Mouse (Mus musculus): ENCODE results near the gene Ager. TPM values are rescaled to one million over a fixed set of nuclear protein-coding genes. Genes with fewer than 3 reads are reported as not detected.

The Ager gene
- polyA plus RNA-seq, 1 experiment from 2014 or later, result 1.8 TPM

DNA sequence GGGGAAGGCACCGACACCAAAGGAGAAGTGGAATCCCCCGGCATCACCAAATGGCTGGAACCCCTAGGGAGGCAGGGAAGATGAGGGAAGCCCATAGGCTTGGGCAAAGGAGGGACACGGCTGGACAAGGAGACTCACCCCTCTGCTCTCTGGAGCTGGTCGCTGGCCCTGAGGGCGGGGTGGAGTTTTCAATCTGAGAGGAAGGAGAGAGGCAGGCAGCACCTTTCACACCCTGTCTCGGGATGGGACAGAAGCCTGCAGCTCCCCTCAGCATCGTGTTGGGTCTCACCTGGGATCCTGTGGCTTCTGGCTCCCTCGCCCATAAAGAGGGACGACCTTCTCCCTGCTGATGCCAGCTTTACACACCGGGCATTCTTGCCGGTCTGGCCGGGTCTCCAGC is 4.1 kb downstream of the Ager start:
- no peak overlapping the region for H3K27ac ChIP-seq (replicated peaks)
- no peak for ATAC-seq (ENCODE audit: low FRiP score, low TSS enrichment)
- WGBS, result 75% methylated on average over 12 of the region's 12 CpGs
- no peak overlapping the region for H3K4me2 ChIP-seq (replicated peaks; ENCODE audit: low read depth)
- peaks cover 8% of the 10 kb centered on the region for H3K36me3 ChIP-seq (ENCODE audit: control insufficient read depth, insufficient read depth, low read length)
- H3K9ac ChIP-seq (ENCODE audit: low read length), result no peak overlapping the region
- 0 out of 2 replicates have a peak, but pooled peaks cover 3% of the 10 kb centered on the region for H3K4me1 ChIP-seq (replicated peaks; ENCODE audit: control insufficient read depth, insufficient read depth)
- no peaks in the 10 kb centered on the region for H3K9me3 ChIP-seq (ENCODE audit: control insufficient read depth, low read length)
- DNase-seq (ENCODE audit: low spot score), result no peak
- H3K4me3 ChIP-seq (ENCODE audit: low read depth, low read length), result no peak overlapping the region
- no peaks in the 10 kb centered on the region for H3K27me3 ChIP-seq (ENCODE audit: control insufficient read depth, insufficient read depth, low read length)
- TF ChIP-seq CTCF (IDR thresholded peaks at IDR 0.05; ENCODE audit: low read depth) (no peak), EP300 (optimal IDR thresholded peaks at IDR 0.05) (no peak)

DNA sequence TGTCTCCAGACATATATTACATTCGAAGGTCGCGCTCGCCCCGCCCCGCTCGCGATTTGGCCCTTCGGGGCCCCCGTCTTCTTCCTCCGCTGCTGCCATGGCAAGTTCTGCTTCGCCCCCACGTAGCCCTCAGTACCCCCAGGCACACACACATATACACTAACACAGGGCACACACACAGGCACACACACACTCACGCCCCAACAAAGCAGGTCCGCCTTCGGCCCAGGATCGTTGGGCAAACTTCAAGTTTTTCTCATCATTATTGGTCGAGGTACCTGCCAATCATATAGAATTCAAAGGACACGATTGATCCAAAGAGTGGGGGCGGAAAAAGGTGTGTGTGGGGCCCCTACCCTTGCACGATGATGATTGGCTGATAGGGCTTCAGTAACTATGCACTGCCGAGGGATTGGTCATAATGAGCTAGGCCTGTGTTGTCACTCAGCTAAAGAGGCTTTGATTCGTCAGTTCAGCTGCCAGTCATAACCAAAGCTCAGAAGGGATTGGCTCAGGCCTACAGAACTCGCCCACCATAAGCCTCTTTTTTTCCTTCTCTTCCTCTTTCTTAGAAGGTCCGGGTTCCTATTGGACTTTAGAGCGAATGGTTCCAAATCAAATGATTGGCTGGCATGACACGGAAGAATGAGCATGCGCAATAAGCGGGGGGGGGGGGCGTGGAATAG is 5.9 kb downstream of the Ager start, which contains the start of gene Rnf5:
Rnf5 (minus strand) TSS at position 316 of the 686 bp plus-strand sequence.
- Histone ChIP-seq H3K27ac (replicated peaks) (peak within 1 kb of the TSS; percentile 93), H3K36me3 (ENCODE audit: control insufficient read depth, insufficient read depth, low read length) (peaks cover 8% of the 10 kb centered on the region), H3K27me3 (ENCODE audit: control insufficient read depth, insufficient read depth, low read length) (no peaks in the 10 kb centered on the region), H3K4me3 (ENCODE audit: low read depth, low read length) (peak within 1 kb of the TSS; percentile 62), H3K9me3 (ENCODE audit: control insufficient read depth, low read length) (no peaks in the 10 kb centered on the region), H3K4me2 (replicated peaks; ENCODE audit: low read depth) (peak within 1 kb of the TSS; percentile 88), H3K4me1 (replicated peaks; ENCODE audit: control insufficient read depth, insufficient read depth) (0 out of 2 replicates have a peak, but pooled peaks cover 3% of the 10 kb centered on the region), H3K9ac (ENCODE audit: low read length) (peak within 1 kb of the TSS; percentile 66)
- TF ChIP-seq EP300 (optimal IDR thresholded peaks at IDR 0.05) (peak; percentile 97), CTCF (IDR thresholded peaks at IDR 0.05; ENCODE audit: low read depth) (no peak)
- WGBS, result under 1% methylated on average over 30 of the region's 30 CpGs
- ATAC-seq (ENCODE audit: low FRiP score, low TSS enrichment) (peak; percentile 93), DNase-seq (ENCODE audit: low spot score) (peak; percentile 99)

DNA sequence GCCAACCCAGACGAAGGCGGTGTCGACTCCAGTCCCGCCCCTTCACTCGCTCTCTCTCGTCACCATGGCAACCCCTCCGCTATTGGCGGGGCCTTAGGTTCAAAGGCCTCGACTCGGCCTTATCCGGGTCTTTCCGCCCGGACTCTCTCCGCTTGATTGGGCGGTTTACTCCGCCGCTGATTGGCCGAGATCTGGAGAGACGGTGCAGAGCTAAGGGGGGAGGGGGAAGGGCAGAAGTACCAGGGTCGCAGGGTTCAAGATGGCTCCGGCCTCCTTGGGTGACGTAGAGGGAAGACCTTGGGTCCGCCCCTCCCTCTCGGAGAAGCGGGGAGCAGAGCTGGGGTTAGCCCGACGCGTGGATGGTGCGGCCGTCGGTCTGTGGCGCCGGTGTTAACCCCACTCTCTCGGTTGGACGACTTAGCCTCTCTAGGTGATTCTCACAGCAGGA is 6.4 kb downstream of the Ager start, which contains the start of gene Agpat1:
Agpat1 (plus strand) TSS at position 202 of the 448 bp plus-strand sequence.
- under 1% methylated on average over 35 of the region's 35 CpGs for WGBS
- Histone ChIP-seq H3K27ac (replicated peaks) (peak within 1 kb of the TSS; percentile 93), H3K4me3 (ENCODE audit: low read depth, low read length) (peak within 1 kb of the TSS; percentile 89), H3K36me3 (ENCODE audit: control insufficient read depth, insufficient read depth, low read length) (peaks cover 8% of the 10 kb centered on the region), H3K4me2 (replicated peaks; ENCODE audit: low read depth) (peak within 1 kb of the TSS; percentile 88), H3K9ac (ENCODE audit: low read length) (peak within 1 kb of the TSS; percentile 66), H3K27me3 (ENCODE audit: control insufficient read depth, insufficient read depth, low read length) (no peaks in the 10 kb centered on the region), H3K9me3 (ENCODE audit: control insufficient read depth, low read length) (no peaks in the 10 kb centered on the region), H3K4me1 (replicated peaks; ENCODE audit: control insufficient read depth, insufficient read depth) (0 out of 2 replicates have a peak, but pooled peaks cover 5% of the 10 kb centered on the region)
- TF ChIP-seq CTCF (IDR thresholded peaks at IDR 0.05; ENCODE audit: low read depth), result no peak
- TF ChIP-seq EP300 (optimal IDR thresholded peaks at IDR 0.05), result no peak
- DNase-seq (ENCODE audit: low spot score) (no peak), ATAC-seq (ENCODE audit: low FRiP score, low TSS enrichment) (peak; percentile 87)

DNA sequence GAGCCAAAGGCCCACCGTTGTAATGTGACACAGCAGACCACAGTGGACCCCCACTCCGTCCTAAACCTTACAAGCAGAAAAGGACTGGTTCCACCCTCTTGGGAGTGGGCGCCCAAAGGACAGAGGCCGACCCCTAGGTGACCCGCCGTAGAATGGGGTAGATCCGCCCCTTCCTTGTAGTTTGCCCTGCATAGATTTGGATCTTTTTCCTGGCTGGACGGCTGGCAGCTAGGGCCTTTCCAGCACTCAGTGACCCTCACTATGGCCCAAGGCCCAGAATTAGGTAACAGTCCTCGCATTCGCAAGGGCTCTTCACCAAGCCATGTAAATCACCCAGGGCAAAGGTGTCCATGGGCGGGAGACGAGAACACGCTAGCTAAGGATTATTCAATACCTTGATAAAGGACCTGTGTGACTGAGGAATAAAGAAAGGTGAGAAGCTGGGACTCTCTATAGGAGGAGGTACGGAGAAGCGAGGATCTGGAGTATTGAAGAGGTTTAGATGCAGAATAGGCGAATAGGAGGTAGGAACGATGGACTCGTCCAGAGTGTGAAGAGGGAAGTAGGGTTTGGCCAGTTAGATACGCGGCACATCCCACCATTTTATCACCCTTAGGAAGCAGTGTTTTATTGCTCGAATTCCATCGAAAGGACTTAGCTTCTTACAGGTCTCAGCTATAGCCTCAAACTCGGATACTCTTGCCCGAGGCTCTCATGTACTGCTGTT is 7.0 kb downstream of the Ager start:
- ATAC-seq (ENCODE audit: low FRiP score, low TSS enrichment) (no peak), DNase-seq (ENCODE audit: low spot score) (no peak)
- H3K9ac ChIP-seq (ENCODE audit: low read length), result peak overlapping the region; percentile 61
- 14% methylated on average over 24 of the region's 24 CpGs for WGBS
- H3K36me3 ChIP-seq (ENCODE audit: control insufficient read depth, insufficient read depth, low read length), result peaks cover 8% of the 10 kb centered on the region
- peak overlapping the region; percentile 93 for H3K27ac ChIP-seq (replicated peaks)
- H3K4me2 ChIP-seq (replicated peaks; ENCODE audit: low read depth), result peak overlapping the region; percentile 88
- no peaks in the 10 kb centered on the region for H3K27me3 ChIP-seq (ENCODE audit: control insufficient read depth, insufficient read depth, low read length)
- H3K4me1 ChIP-seq (replicated peaks; ENCODE audit: control insufficient read depth, insufficient read depth), result 0 out of 2 replicates have a peak, but pooled peaks cover 5% of the 10 kb centered on the region
- no peak for TF ChIP-seq CTCF (IDR thresholded peaks at IDR 0.05; ENCODE audit: low read depth)
- TF ChIP-seq EP300 (optimal IDR thresholded peaks at IDR 0.05), result no peak
- H3K9me3 ChIP-seq (ENCODE audit: control insufficient read depth, low read length), result no peaks in the 10 kb centered on the region
- peak overlapping the region; percentile 89 for H3K4me3 ChIP-seq (ENCODE audit: low read depth, low read length)

DNA sequence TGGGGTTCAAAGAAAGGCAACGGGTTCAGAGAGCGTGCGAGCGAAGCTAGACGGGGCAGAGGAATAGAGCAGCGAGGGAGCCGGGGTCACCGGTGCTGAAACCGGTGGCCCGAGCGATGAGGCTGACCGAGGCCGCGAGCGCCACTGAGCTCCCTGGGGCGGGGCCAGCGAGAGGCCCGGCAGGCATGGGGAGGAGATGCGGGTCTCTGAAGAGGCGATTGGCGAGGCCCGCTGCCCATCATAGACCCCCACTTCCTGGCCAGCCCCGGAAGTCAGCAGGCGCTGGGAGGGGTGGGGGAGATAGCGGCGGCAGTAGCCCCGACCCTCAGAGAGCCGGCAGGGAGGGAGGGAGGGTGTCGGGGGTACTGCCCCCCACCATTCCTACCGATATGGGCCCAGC is 7.9 kb downstream of the Ager start:
- no peaks in the 10 kb centered on the region for H3K27me3 ChIP-seq (ENCODE audit: control insufficient read depth, insufficient read depth, low read length)
- H3K27ac ChIP-seq (replicated peaks), result peak overlapping the region; percentile 93
- H3K9ac ChIP-seq (ENCODE audit: low read length), result peak overlapping the region; percentile 90
- H3K4me3 ChIP-seq (ENCODE audit: low read depth, low read length), result peak overlapping the region; percentile 89
- peaks cover 6% of the 10 kb centered on the region; the same call in 1 of the 2 replicates for H3K36me3 ChIP-seq (ENCODE audit: control insufficient read depth, insufficient read depth, low read length)
- H3K9me3 ChIP-seq (ENCODE audit: control insufficient read depth, low read length), result no peaks in the 10 kb centered on the region
- ATAC-seq (ENCODE audit: low FRiP score, low TSS enrichment) (peak; percentile 43), DNase-seq (ENCODE audit: low spot score) (peak; percentile 96)
- 0% methylated on average over 26 of the region's 30 CpGs for whole genome bisulfite sequencing
- peak overlapping the region; percentile 88 for H3K4me2 ChIP-seq (replicated peaks; ENCODE audit: low read depth)
- TF ChIP-seq CTCF (IDR thresholded peaks at IDR 0.05; ENCODE audit: low read depth) (no peak), EP300 (optimal IDR thresholded peaks at IDR 0.05) (peak; percentile 4)
- 0 out of 2 replicates have a peak, but pooled peaks cover 5% of the 10 kb centered on the region for H3K4me1 ChIP-seq (replicated peaks; ENCODE audit: control insufficient read depth, insufficient read depth)
